Mouse (Mus musculus) midbrain, embryonic 13.5 days (tissue): Measurements from ENCODE around the gene Fads2. TPM values are rescaled to one million over a fixed set of nuclear protein-coding genes. Genes with fewer than 3 reads are reported as not detected.

Source experiments
- ATAC-seq: fragments of 200-750 bp; cut with Nextera tagmentation; 2 replicates; pipeline ENCODE4 v1.8.0; 2017; ENCODE audit warnings: mild to moderate bottlenecking, moderate TSS enrichment, moderate library complexity
- H3K27ac ChIP-seq: fragments of 300-500 bp; sonication (generic); 2 replicates; pipeline ENCODE4 v1.5.1; 2015; ENCODE audit warnings: inconsistent platforms, mild to moderate bottlenecking, moderate library complexity
- H3K27me3 ChIP-seq: fragments of 300-500 bp; sonication (generic); 2 replicates; pipeline ENCODE4 v1.6.1; 2015; ENCODE audit warnings: mild to moderate bottlenecking, inconsistent platforms
- H3K36me3 ChIP-seq: fragments of 300-500 bp; sonication (generic); 2 replicates; pipeline ENCODE4 v1.6.1; 2015; ENCODE audit warnings: mild to moderate bottlenecking, inconsistent platforms
- H3K4me1 ChIP-seq: fragments of 300-500 bp; sonication (generic); replicated peaks from 2 replicates; pipeline ENCODE4 v1.6.1; 2015; ENCODE audit warnings: inconsistent platforms
- H3K4me2 ChIP-seq: fragments of 300-500 bp; sonication (generic); replicated peaks from 2 replicates; pipeline ENCODE4 v1.6.1; 2015; ENCODE audit warnings: moderate library complexity, mild to moderate bottlenecking, inconsistent platforms
- H3K4me3 ChIP-seq: fragments of 300-500 bp; sonication (generic); replicated peaks from 2 replicates; pipeline ENCODE4 v1.5.1; 2015; ENCODE audit warnings: mild to moderate bottlenecking, inconsistent platforms
- H3K9ac ChIP-seq: fragments of 300-500 bp; sonication (generic); replicated peaks from 2 replicates; pipeline ENCODE4 v1.6.1; 2015; ENCODE audit warnings: mild to moderate bottlenecking, inconsistent platforms
- H3K9me3 ChIP-seq: fragments of 300-500 bp; sonication (generic); 2 replicates; pipeline ENCODE4 v1.6.1; 2016; ENCODE audit warnings: mild to moderate bottlenecking, inconsistent platforms
- WGBS: fragments of 180-500 bp; shearing (Covaris S2); methylation state at CpG from one replicate; pipeline ENCODE4 v1.1.7; 2015; 5-methylcytosine and 5-hydroxymethylcytosine counted together
- polyA plus RNA-seq: library from polyadenylated mRNA; unstranded; fragments of >200 nt; fragmentation: Nextera tagmentation; extraction: Ambion mirVana; gene quantifications from 2 replicates; pipeline ENCODE4 v1.2.1, GENCODE M21; 2015

The Fads2 gene
- polyA plus RNA-seq, 1 experiment from 2014 or later = 173 TPM

DNA sequence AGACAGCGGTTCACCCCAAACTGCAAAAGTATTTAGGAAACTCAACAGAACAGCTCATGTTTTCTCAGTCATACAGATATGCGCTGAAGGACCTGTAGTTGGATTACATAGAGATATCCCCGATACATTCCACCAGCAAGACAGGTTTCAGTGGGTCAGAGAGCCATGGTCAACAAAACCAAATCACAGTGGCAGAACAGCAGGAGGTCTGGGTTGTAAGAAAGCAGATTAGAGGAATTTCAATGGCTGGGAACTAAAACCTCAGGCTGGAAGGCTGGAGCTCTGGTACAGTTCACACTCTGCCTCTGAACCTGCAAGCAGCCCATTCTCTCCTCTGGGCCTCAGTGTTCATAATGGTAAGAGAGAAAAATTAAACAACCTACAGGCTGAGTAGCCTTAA, 15.1 kb upstream of the Fads2 start:
- no peak for ATAC-seq
- Histone ChIP-seq H3K9ac (no peak overlapping the region), H3K9me3 (no peaks in the 10 kb centered on the region), H3K27me3 (no peaks in the 10 kb centered on the region), H3K36me3 (no peaks in the 10 kb centered on the region), H3K4me1 (no peaks in the 10 kb centered on the region; the same call in 1 of the 2 replicates), H3K4me3 (no peak overlapping the region), H3K27ac (no peak overlapping the region), H3K4me2 (no peak overlapping the region)
- whole genome bisulfite sequencing = 35% methylated on average over 3 of the region's 3 CpGs

DNA sequence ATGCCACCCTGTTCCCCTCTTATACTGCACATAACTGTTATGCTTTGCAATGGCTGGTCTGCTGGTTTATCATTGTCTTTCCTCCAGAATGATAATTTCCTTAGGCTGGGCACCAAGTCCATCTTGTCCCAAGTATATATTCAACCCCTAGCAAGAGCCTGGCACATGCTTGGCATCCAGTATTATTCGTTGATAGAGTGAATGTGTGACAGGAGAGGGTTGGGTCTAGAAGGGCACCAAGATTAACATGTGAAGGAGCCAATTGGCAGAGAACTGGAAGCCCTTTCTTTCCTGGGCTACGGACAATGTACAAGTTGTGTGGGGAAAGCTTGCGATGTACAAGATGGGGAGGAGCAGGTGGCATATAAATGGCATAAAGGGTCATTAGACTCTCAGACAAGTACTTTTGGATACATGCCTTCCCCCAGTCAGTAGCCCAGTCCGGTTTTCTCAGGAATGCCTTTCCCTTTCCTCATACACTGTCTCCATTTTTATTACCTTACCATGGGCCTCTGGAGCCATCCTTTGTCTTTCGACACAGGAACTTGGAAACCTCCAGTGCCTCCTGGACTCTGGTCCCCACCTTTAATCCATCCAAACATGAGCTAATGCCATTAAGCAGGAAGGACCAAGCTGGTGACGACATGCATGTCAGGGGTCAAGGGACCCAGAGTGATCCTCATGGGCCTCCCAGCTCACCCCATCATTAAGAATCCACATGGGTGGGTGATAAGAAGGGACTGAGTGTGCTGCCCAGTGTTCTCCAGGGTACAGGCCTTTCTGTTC, 14.0 kb upstream of the Fads2 start:
- no peak overlapping the region for H3K4me3 ChIP-seq
- no peak for ATAC-seq
- H3K9ac ChIP-seq = no peak overlapping the region
- H3K4me2 ChIP-seq = no peak overlapping the region
- H3K9me3 ChIP-seq = no peaks in the 10 kb centered on the region
- H3K36me3 ChIP-seq = no peaks in the 10 kb centered on the region
- no peaks in the 10 kb centered on the region; the same call in 1 of the 2 replicates for H3K4me1 ChIP-seq
- WGBS = 86% methylated on average over 6 of the region's 6 CpGs
- no peak overlapping the region for H3K27ac ChIP-seq
- H3K27me3 ChIP-seq = no peaks in the 10 kb centered on the region

DNA sequence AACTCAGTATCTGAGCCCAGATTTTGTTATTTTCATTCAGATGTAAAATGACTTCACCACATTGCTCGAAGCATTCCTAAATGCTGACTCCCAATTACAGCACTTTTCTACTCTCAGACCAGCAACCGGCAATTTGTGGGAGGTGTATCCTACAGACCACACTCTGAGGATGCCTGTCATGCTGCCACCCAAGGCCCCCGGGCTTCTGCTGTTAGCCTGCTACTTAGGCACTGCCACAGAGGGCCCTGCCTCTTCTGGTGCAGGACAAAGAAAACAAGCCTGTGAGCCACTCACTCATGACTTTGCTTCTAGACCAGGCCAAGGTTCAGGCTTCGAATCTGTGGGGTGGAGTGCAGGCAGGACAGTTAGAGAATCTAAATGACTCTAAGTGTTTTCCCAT, 11.4 kb upstream of the Fads2 start:
- no peaks in the 10 kb centered on the region for H3K36me3 ChIP-seq
- H3K4me1 ChIP-seq = no peaks in the 10 kb centered on the region; the same call in 1 of the 2 replicates
- H3K27ac ChIP-seq = no peak overlapping the region
- WGBS = 79% methylated on average over 4 of the region's 4 CpGs
- no peak overlapping the region for H3K4me3 ChIP-seq
- no peak for ATAC-seq
- no peaks in the 10 kb centered on the region for H3K27me3 ChIP-seq
- H3K9ac ChIP-seq = no peak overlapping the region
- H3K4me2 ChIP-seq = no peak overlapping the region
- H3K9me3 ChIP-seq = no peaks in the 10 kb centered on the region

DNA sequence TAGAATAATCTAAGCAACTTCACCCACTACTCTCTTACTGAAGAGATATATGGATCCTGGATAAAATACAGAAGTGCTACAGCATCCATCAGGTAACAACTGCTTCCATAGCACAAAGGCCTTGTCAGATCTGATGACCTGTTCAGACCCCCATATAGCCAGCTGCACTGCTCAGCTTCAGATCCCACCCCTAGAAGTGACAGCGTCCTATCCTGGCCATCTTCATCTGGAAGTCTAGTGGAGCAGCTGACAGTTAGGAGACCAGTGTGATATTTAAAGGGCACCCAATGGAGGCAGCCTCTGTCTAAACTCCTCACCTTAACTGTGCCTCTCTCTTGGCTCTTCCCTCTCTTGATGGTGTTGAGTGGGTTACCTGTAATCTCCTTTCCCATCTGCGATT, 7.1 kb upstream of the Fads2 start:
- no peaks in the 10 kb centered on the region for H3K36me3 ChIP-seq
- no peak overlapping the region for H3K4me3 ChIP-seq
- no peaks in the 10 kb centered on the region for H3K4me1 ChIP-seq
- no peak overlapping the region for H3K27ac ChIP-seq
- 88% methylated on average over 2 of the region's 2 CpGs for WGBS
- no peaks in the 10 kb centered on the region for H3K27me3 ChIP-seq
- H3K4me2 ChIP-seq = no peak overlapping the region
- H3K9me3 ChIP-seq = no peaks in the 10 kb centered on the region
- H3K9ac ChIP-seq = no peak overlapping the region
- ATAC-seq = no peak

DNA sequence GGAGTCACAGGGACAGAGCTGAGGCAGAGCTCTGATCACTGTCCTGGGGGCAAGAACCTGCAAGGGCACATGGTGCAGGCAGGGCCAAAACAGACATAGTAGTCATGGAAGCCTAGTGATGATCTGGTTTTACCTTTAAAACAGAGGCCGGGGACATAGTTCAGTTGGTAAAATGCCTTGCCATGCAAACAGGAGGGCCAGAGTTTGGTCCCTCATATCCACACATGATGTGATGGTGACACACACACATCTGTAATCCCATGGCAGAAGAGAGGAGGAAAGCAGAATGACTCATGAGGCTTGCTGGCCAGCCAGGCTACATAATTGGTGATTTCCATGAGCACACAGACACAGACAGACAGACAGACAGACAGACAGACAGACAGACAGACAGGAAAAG, 6.6 kb upstream of the Fads2 start:
- Histone ChIP-seq H3K9me3 (no peaks in the 10 kb centered on the region), H3K4me3 (no peak overlapping the region), H3K27me3 (no peaks in the 10 kb centered on the region), H3K9ac (no peak overlapping the region), H3K4me2 (no peak overlapping the region), H3K36me3 (no peaks in the 10 kb centered on the region), H3K4me1 (no peaks in the 10 kb centered on the region), H3K27ac (no peak overlapping the region)
- 89% methylated on average over 1 of the region's 1 CpGs for WGBS
- ATAC-seq = no peak

DNA sequence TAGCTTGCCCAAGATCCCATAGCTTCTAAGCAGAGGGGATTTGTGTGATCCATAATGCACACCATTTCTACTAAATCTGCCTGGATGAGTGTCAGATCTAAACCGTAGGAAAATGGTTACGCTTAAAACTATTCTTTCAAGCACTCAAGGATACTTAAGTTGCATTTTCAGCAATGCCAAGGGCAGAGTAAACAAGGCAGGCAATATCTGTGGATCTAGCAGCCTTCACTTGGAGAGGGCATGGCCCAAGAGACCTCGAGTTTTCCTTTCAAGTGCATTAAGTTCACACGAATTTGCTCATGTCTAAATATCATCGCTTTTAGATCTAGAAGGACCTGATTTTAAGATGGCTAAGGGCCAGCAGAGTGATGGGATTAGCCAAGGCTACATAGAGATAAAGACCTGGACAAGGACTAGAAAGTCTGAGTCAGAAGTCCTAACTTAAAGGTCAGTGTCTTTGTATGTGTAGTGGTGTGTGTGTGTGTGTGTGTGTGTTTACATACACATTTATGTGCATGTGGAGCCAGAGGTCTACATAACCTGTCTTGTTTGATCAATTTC, 5.6 kb upstream of the Fads2 start:
- Histone ChIP-seq H3K27me3 (no peaks in the 10 kb centered on the region), H3K4me1 (peaks cover 8% of the 10 kb centered on the region), H3K4me2 (no peak overlapping the region)

DNA sequence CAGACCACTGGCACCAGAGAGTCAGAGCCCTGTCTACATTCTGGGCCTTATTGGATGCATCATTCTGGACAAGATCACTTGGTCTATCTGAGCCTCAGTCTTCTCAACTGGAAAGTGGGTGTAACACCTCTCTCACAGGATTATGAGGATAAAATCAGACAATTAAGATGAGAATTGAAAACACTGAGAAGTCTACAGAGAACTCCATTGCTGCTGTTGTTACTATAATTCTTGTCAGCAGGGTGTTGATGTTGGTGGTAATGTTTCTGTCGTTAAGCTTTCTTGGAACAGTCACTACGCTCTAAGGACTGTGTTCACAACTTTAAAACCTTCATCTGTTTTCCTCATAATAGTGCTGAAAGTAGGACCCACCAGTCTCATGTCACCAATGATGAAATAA, 5.1 kb upstream of the Fads2 start:
- Histone ChIP-seq H3K4me2 (no peak overlapping the region), H3K27ac (no peak overlapping the region), H3K27me3 (no peaks in the 10 kb centered on the region), H3K9me3 (no peaks in the 10 kb centered on the region), H3K9ac (no peak overlapping the region), H3K36me3 (no peaks in the 10 kb centered on the region), H3K4me1 (peaks cover 8% of the 10 kb centered on the region), H3K4me3 (no peak overlapping the region)
- WGBS = 94% methylated on average over 2 of the region's 2 CpGs
- ATAC-seq = no peak

More for the DNA sequence above, 5.6 kb upstream of the Fads2 start:
- no peaks in the 10 kb centered on the region for H3K9me3 ChIP-seq
- no peak overlapping the region for H3K27ac ChIP-seq
- no peak overlapping the region for H3K9ac ChIP-seq
- no peak overlapping the region for H3K4me3 ChIP-seq
- no peaks in the 10 kb centered on the region for H3K36me3 ChIP-seq
- ATAC-seq = no peak
- 90% methylated on average over 5 of the region's 5 CpGs for WGBS

DNA sequence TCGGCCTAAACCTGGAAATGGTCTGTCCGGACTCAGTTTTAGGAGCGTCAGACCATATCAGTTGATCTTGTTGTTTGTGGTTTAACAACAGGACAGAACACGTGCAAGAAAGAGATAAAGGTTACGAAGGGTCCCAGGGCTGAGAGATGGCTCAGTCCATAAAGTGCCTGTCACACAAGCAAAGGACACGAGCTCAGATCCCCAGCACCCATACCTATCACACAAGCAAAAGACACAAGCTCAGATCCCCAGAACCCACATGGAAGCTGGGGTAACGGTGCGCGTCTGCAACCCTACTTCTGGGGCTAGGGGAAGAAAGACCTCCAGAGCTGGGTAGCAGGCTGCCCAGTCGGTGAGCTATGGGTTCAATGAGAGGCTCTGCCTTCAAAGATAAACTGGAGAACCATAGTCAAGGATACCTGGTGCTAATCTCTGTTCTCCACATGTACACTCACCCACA, 3.5 kb upstream of the Fads2 start:
- H3K9ac ChIP-seq = no peak overlapping the region
- no peak for ATAC-seq
- no peak overlapping the region for H3K27ac ChIP-seq
- H3K4me3 ChIP-seq = no peak overlapping the region
- peaks cover 14% of the 10 kb centered on the region for H3K4me1 ChIP-seq
- no peak overlapping the region for H3K4me2 ChIP-seq
- no peaks in the 10 kb centered on the region for H3K36me3 ChIP-seq
- no peaks in the 10 kb centered on the region for H3K27me3 ChIP-seq
- H3K9me3 ChIP-seq = no peaks in the 10 kb centered on the region
- 91% methylated on average over 10 of the region's 10 CpGs for WGBS

DNA sequence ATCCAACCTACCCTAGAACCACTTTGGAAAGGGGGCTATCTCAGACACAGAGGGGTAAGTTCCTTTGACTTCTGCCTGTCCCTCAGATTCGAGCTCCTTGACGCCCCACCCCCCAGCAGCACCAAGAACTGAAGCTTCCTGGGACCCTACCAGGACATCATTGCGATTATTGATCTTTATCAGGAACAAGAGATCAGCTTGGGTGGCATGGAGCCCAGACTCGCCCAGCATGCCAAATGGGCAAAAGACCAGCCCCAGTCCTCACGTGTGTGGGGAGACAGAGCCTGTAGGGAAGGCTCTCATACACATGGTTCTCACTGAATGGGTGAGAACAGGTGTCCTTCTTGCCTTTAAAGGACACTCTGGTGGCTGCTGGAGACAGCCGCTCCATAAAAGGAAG, 2.7 kb upstream of the Fads2 start:
- Histone ChIP-seq H3K27me3 (no peaks in the 10 kb centered on the region), H3K4me1 (peaks cover 22% of the 10 kb centered on the region), H3K27ac (no peak overlapping the region), H3K4me3 (no peak overlapping the region), H3K4me2 (no peak overlapping the region), H3K9ac (no peak overlapping the region), H3K9me3 (no peaks in the 10 kb centered on the region), H3K36me3 (no peaks in the 10 kb centered on the region)
- ATAC-seq = no peak
- 93% methylated on average over 6 of the region's 6 CpGs for WGBS

DNA sequence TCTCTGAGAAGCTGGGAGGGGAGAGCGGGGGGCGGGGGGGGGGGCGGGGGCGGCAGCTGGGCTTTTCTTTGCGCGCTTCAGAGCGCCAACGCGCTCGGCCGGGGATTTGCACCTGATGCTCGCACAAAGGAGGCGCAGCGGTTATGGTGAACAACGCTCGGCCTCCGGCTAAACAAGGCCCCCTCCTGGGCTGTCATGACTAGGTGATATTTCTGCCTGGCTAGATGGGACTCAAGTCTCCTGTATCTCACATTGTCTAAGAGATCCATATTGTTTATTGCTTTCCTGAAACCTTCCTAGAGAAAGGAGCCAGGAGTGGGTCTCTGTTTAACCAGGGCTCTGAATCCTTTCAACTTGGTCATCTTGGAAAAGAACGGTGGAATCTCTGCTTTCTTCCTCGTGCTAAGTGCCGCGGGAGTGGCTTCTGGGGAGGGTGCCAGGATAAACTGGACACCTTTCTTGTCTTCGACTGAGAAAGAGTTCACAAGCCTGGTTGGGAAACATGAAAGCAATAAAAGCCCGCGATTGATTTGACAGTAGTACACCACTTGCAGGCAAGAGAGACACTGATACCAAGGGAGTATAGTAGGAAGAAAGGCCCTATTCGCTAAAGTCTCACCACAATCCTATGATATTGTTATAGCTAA, 631 bp upstream of the Fads2 start:
- Histone ChIP-seq H3K4me1 (peaks cover 43% of the 10 kb centered on the region), H3K4me2 (peak overlapping the region; percentile 93), H3K9me3 (no peaks in the 10 kb centered on the region), H3K4me3 (peak overlapping the region; percentile 86), H3K27ac (peak overlapping the region; percentile 99), H3K27me3 (no peaks in the 10 kb centered on the region), H3K9ac (peak overlapping the region; percentile 93), H3K36me3 (no peaks in the 10 kb centered on the region)
- WGBS = 2% methylated on average over 25 of the region's 25 CpGs
- peak; percentile 76 for ATAC-seq

DNA sequence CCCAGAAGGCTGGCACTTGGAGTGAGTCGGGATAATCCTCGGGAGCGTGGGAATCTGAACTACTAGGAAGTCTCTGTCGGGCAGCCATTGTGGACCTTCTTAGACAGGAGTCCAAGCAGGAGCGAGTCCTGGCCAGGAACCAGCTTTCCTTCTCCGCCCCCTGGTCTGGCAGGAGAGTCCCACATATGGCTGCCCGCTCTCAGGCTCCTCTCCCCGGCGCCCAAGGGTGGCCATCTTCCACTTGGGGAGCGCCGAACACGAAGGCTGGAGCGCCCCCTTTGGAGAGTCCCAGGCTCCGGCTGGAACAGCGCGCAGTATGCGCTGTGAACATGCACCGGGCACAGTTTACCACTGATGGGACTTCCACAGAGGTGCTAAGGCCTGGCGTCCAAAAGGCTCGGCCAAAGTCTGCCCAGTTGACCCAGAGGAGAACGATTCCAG, 895 bp downstream of the Fads2 start:
- peak; percentile 48 for ATAC-seq
- no peaks in the 10 kb centered on the region for H3K9me3 ChIP-seq
- peaks cover 58% of the 10 kb centered on the region for H3K4me1 ChIP-seq
- H3K27ac ChIP-seq = peak overlapping the region; percentile 99
- peak overlapping the region; percentile 93 for H3K9ac ChIP-seq
- peak overlapping the region; percentile 93 for H3K4me2 ChIP-seq
- peak overlapping the region; percentile 86 for H3K4me3 ChIP-seq
- WGBS = under 1% methylated on average over 21 of the region's 21 CpGs
- H3K36me3 ChIP-seq = peaks cover 13% of the 10 kb centered on the region
- H3K27me3 ChIP-seq = no peaks in the 10 kb centered on the region

DNA sequence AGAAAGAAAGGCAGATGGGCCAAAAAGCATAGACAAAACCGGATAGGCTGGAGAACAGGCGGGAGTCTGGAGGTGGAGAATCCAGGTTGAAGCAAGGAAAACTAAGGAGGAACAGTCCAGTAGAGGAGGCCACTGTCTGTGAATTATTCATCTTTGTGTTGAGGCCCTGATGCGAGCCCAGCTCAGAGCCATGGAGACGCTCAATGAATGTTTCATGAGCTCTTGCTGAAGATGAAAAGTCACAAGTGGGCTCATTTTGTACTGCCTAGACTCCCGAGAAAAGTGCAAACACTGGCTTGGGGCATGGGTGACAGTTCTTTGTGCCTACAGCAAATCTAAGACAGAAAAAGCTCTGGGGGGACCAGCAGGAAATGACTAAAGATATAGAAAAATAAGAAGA, 3.7 kb downstream of the Fads2 start:
- H3K27me3 ChIP-seq = no peaks in the 10 kb centered on the region
- no peaks in the 10 kb centered on the region for H3K9me3 ChIP-seq
- peak overlapping the region; percentile 93 for H3K4me2 ChIP-seq
- H3K4me3 ChIP-seq = peak overlapping the region; percentile 86
- peaks cover 35% of the 10 kb centered on the region for H3K36me3 ChIP-seq
- peak overlapping the region; percentile 42 for H3K9ac ChIP-seq
- H3K27ac ChIP-seq = peak overlapping the region; percentile 78
- 23% methylated on average over 5 of the region's 5 CpGs for WGBS
- peaks cover 80% of the 10 kb centered on the region for H3K4me1 ChIP-seq
- no peak for ATAC-seq
